Mouse (Mus musculus) myocyte (in vitro differentiated cells): ENCODE results near the gene Gm37240.

Experiments used
- CEBPB ChIP-seq: IDR thresholded peaks from 2 replicates; pipeline ENCODE4 v1.6.1; 2011; ENCODE audit warnings: mild to moderate bottlenecking, moderate library complexity; ENCODE audit not compliant: poor library complexity, insufficient read depth, severe bottlenecking
- MAX ChIP-seq: IDR thresholded peaks from one replicate; pipeline ENCODE4 v1.6.1; 2011; ENCODE audit warnings: low read depth, mild to moderate bottlenecking, control low read depth
- MYOD1 ChIP-seq, 3 experiments: IDR thresholded peaks; one replicate each; pipeline ENCODE4 v1.6.1; 2011; ENCODE audit warnings: control low read depth in 2 of 3, low read depth in 2 of 3, mild to moderate bottlenecking in 2 of 3, moderate library complexity in 1 of 3; ENCODE audit not compliant: insufficient read length in 2 of 3, control insufficient read depth in 1 of 3
- MYOG ChIP-seq, 3 experiments: IDR thresholded peaks; one replicate each; pipeline ENCODE4 v1.6.1; 2011; ENCODE audit warnings: control low read depth in 2 of 3, low read depth in 2 of 3, mild to moderate bottlenecking in 2 of 3; ENCODE audit not compliant: insufficient read length in 2 of 3, control insufficient read depth in 1 of 3, insufficient read depth in 1 of 3
- POLR2A ChIP-seq: IDR thresholded peaks from one replicate; pipeline ENCODE4 v1.6.1; 2011; ENCODE audit warnings: low read depth, mild to moderate bottlenecking, control low read depth, moderate library complexity; ENCODE audit not compliant: insufficient read length
- POLR2AphosphoS2 ChIP-seq: IDR thresholded peaks from one replicate; pipeline ENCODE4 v1.6.1; 2011; ENCODE audit warnings: low read depth, control low read depth; ENCODE audit not compliant: insufficient read length
- SRF ChIP-seq: IDR thresholded peaks from one replicate; pipeline ENCODE4 v1.6.1; 2011; ENCODE audit warnings: low read depth; ENCODE audit not compliant: control insufficient read depth, insufficient read length
- TCF12 ChIP-seq: IDR thresholded peaks from one replicate; pipeline ENCODE4 v1.6.1; 2011; ENCODE audit warnings: mild to moderate bottlenecking, control low read depth; ENCODE audit not compliant: poor library complexity, insufficient read depth, severe bottlenecking

DNA sequence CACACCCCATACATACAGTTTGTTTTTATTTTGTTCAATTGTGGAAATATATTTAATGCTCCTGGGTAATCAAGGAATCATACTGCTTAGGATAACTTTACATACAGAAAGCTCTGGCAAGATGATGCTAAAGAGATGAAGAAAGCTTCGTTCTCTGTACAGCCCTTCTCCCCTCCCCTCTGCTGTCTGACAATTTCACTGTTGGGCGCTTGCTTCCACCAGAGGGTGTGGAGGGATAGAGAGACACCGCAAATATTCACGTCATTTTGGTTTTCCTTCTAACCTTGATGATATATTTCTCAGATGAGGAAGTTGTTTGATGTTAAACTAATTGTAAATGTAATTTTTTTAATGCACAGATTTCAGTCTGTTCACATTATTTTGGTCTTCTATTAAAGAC, 931.5 kb downstream of the Gm37240 start:
- TF ChIP-seq TCF12 (no peak), MAX (no peak), POLR2A (no peak), MYOG (IDR thresholded peaks at IDR 0.05; ENCODE audit: control insufficient read depth in 1 of 3, insufficient read depth in 1 of 3, insufficient read length in 2 of 3, low read depth in 2 of 3) (no peak), MYOD1 (IDR thresholded peaks at IDR 0.05; ENCODE audit: control insufficient read depth in 1 of 3, insufficient read length in 2 of 3, low read depth in 2 of 3) (no peak), CEBPB (no peak), POLR2AphosphoS2 (no peak), SRF (no peak)
